Mouse (Mus musculus) heart, postnatal 4 days (tissue): Measurements from ENCODE around the gene Apobr. TPM values are rescaled to one million over a fixed set of nuclear protein-coding genes. Genes with fewer than 3 reads are reported as not detected.

Source experiments
- microRNA-seq, 2 experiments: library from miRNA; unstranded; fragments of <30 nt; microRNA quantifications; one replicate each; pipeline ENCODE4 v1.2.0; 2021 to 2022
- total RNA-seq, 2 experiments: library from RNA; stranded (reverse); gene quantifications; 2 replicates each; pipeline ENCODE4 v1.2.3; 2021

Gene Apobr
- total RNA-seq, 2 experiments from 2014 or later = 0.21 to 0.95 TPM

Small RNA genes lying within 50 kb of the gene (microRNA-seq; reads per million reads assigned to microRNA genes)
- 3.5 to 4.1 reads per million in 2 experiments for gene Mir7059

Other genes starting within 250 kb of the Apobr start
- 1 to 10 TPM; 1.1 to 1.4 TPM for gene Lat, start 215.4 kb upstream of the Apobr start, total RNA-seq
- 10 to 100 TPM; 36.8 to 37.3 TPM for gene Spns1, start 207.5 kb upstream of the Apobr start, total RNA-seq
- gene Nfatc2ip, start 188.2 kb upstream of the Apobr start, total RNA-seq = 10 to 100 TPM in 1 of 2 experiments, 1 to 10 TPM in 1; 7.5 to 10.1 TPM
- gene Cd19, start 170.1 kb upstream of the Apobr start, total RNA-seq = under 1 TPM; 0.45 to 0.72 TPM
- 10 to 100 TPM; 11.8 to 15.0 TPM for gene Rabep2, start 156.2 kb upstream of the Apobr start, total RNA-seq
- 1 to 10 TPM in 1 of 2 experiments, under 1 TPM in 1; 0.67 to 9.0 TPM for gene Atp2a1, start 121.8 kb upstream of the Apobr start, total RNA-seq
- 10 to 100 TPM; 47.1 to 51.4 TPM for gene Sh2b1, start 109.5 kb upstream of the Apobr start, total RNA-seq
- gene Tufm, start 97.6 kb upstream of the Apobr start, total RNA-seq = 100 to 1,000 TPM; 224 to 238 TPM
- gene Atxn2l, start 81.5 kb upstream of the Apobr start, total RNA-seq = 10 to 100 TPM; 60.0 to 65.7 TPM
- 100 to 1,000 TPM; 159 to 161 TPM for gene Eif3c, start 18.5 kb upstream of the Apobr start, total RNA-seq
- 10 to 100 TPM; 13.4 to 14.0 TPM for gene Cln3, start 875 bp downstream of the Apobr start, total RNA-seq
- gene Il27, start 10.0 kb downstream of the Apobr start, total RNA-seq = not detected
- 1 to 10 TPM; 5.7 to 6.8 TPM for gene Nupr1, start 45.9 kb downstream of the Apobr start, total RNA-seq
- 10 to 100 TPM; 30.9 to 33.2 TPM for gene Sgf29, start 64.4 kb downstream of the Apobr start, total RNA-seq
- gene Sult1a1, start 91.5 kb downstream of the Apobr start, total RNA-seq = 1 to 10 TPM; 5.5 to 6.6 TPM
- 10 to 100 TPM; 56.8 to 57.3 TPM for gene Bola2, start 110.5 kb downstream of the Apobr start, total RNA-seq
- gene Slx1b, start 110.8 kb downstream of the Apobr start, total RNA-seq = 1 to 10 TPM; 7.2 to 8.1 TPM
- 1 to 10 TPM; 8.4 to 9.2 TPM for gene Coro1a, start 122.8 kb downstream of the Apobr start, total RNA-seq
- gene Mapk3, start 174.7 kb downstream of the Apobr start, total RNA-seq = 10 to 100 TPM; 80.3 to 90.9 TPM
- 1 to 10 TPM; 3.7 to 4.2 TPM for gene Gdpd3, start 181.4 kb downstream of the Apobr start, total RNA-seq
- 10 to 100 TPM; 31.8 to 34.0 TPM for gene Ypel3, start 192.0 kb downstream of the Apobr start, total RNA-seq
- gene Tbx6, start 196.5 kb downstream of the Apobr start, total RNA-seq = under 1 TPM in 1 of 2 experiments, not detected in 1; 0.26 TPM
- 10 to 100 TPM; 67.6 to 76.6 TPM for gene Ppp4c, start 207.6 kb downstream of the Apobr start, total RNA-seq
- gene Fam57b, start 212.7 kb downstream of the Apobr start, total RNA-seq = 1 to 10 TPM; 7.7 to 9.3 TPM
- gene 4930451I11Rik, start 246.7 kb downstream of the Apobr start, total RNA-seq = not detected